Mouse (Mus musculus) layer of hippocampus, adult 8-10 months (tissue): ENCODE measurements around the gene Cntfr. TPM values are rescaled to one million over a fixed set of nuclear protein-coding genes. Genes with fewer than 3 reads are reported as not detected.

Source experiments
- DNase-seq, 2 experiments: peaks; one replicate each; pipeline ENCODE4 v3.0.0; 2022; ENCODE audit warnings: low spot score in 2 of 2
- total RNA-seq, 4 experiments: library from RNA; stranded (reverse); gene quantifications; 2 replicates each; pipeline ENCODE4 v1.2.4; 2022

Gene Cntfr
- total RNA-seq, 4 experiments from 2014 or later = 84.3 to 93.9 (median 90.2) TPM

GRCm38 (mm10) chr4:41653296-41653695, 43.6 kb downstream of the Cntfr start:
- DNase-seq = peak; percentile 42 to 75

DNA sequence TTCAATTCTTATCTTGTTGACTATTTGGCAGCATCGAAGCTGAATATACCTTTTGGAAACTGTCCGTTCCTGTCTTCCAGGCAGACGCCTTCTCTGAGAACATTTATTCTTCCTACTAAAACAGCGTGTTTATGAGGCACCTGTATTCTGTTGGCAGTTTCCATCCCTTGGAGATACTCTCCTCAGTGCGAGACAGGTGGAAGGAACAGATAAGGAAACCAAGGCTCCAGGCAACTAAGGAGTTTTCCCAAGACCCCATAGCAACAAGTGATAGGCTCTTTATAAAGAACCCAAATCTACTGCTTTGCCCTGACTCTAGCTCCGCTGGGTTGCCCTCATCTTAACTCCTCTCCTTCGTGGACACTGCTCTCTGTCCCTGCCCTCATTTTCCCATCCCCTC, 48.3 kb downstream of the Cntfr start:
- no peak for DNase-seq

DNA sequence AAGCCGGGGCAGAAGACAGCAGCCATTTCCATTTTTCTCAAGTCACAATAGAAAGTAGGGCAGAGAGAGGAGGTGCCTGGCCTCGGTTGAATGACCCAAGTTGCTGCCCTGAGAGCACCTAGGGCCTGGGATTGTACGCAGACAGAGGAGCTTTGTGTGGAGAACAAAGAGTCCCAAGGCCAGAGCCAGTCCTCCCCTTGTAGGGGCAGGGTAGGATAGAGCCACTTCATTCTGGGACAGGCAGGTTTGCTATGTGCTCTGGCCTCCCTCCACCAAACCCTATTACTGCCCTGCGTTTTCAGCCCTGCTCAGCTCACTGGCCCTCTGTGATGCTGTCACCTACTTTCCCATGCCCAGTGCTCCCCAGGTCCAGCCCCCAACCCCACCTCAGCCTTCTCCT, 48.7 kb downstream of the Cntfr start:
- DNase-seq = peak in 1 of 2 experiments; percentile 40

GRCm38 (mm10) chr4:41645488-41645887, 51.4 kb downstream of the Cntfr start:
- DNase-seq = peak in 1 of 2 experiments; percentile 29

DNA sequence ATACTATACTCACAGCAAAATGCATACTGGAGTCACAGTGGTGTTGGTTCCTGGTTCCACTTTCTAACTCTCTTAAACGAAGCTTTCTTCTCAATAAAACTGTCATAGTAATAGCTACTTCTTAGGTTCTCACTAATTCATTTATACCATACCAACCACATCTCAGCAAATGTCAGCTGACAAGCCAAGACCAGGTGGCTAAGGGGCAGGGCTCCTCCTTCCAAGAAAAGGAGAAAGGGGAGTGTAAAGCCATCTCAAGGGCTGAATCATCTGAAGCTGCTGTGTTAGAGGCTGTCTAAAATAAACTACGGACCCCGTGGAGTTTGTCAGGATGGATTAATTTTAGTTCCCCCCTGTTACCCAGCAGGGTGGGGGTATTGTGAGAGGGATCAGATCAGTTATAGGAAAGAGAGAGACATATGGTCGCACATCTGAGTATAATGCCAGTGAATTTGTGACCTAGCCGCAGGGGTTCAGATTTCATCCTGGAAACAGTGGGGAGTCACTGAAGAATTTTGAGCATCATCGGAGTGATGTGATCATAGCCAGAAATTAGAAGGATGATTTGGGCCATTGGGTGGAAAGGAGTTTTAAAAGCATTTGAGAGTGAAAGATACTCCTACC, 55.6 kb downstream of the Cntfr start:
- DNase-seq = no peak

GRCm38 (mm10) chr4:41639913-41640507, 56.9 kb downstream of the Cntfr start, which contains the start of gene Enho:
Gene Enho (minus strand): TSS chr4:41640324.
- peak; percentile 93 to 94 for DNase-seq

- DNase-seq = no peak
These were observed 57.6 kb downstream of the Cntfr start for GRCm38 (mm10) chr4:41639214-41639841.

DNA sequence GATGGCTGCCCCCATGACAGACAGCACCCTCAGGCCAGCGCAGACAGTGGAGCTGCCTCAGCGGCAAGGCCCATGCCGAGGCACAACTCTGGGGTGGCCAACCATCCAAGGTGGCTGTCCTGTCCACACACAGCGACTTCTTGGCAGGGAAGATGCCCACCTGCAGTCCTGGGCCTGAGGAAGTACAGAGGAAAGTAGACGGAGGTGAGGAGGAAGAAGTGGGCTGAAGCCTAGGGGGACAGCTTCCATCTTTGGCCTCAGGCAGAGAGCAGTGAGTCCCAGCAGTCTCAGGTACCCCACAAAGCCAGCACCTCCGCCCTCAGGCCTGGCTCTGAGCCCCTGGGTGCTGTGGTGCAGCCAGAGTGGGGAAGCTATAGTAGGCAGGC, 58.1 kb downstream of the Cntfr start:
- no peak for DNase-seq

GRCm38 (mm10) chr4:41638186-41638731, 58.6 kb downstream of the Cntfr start:
- no peak for DNase-seq

- DNase-seq = no peak
These were observed 59.8 kb downstream of the Cntfr start for GRCm38 (mm10) chr4:41636882-41637635.

DNA sequence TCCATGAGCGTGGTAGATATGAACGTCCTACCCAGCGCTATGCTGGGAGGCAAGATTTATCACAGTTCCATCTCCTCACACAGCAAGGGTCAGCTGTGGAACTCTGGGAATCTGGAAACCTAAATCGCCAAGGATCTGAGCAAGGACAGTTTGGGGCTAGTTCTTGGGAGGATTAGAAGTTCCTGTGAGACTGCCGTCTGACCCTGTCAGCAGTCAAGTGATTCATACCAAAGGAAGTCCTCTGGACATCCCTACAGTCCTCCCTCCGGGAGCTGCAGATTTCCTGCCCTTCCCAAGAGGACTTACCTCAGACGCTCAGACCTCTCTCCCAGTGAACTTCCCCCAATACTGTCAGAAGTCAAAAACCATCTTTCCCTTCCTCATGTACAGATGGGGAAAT, 60.5 kb downstream of the Cntfr start:
- DNase-seq = no peak

- no peak for DNase-seq
These were observed 61.0 kb downstream of the Cntfr start for GRCm38 (mm10) chr4:41635906-41636305.

DNA sequence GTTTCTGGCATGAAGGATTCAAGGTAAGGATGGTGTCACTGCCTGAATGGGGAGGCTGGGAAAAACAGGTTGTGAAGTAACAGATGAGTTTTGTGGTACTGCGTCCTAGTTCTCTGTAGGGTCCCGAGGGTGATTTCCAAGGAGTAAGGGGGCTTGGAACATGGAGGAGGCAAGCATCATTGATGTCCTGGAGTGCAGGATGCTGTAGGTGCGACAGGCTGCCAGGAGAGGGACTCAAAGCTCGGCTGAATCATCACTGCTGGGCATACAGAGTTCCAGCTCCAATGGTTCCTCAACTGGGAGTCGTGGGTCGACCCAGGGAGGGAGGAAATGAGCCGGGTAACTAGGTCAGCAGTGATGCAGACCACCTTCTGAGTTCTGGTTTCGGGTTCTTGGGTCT, 61.7 kb downstream of the Cntfr start:
- DNase-seq = no peak

- no peak for DNase-seq
These were observed 62.3 kb downstream of the Cntfr start for GRCm38 (mm10) chr4:41634631-41635030.

DNA sequence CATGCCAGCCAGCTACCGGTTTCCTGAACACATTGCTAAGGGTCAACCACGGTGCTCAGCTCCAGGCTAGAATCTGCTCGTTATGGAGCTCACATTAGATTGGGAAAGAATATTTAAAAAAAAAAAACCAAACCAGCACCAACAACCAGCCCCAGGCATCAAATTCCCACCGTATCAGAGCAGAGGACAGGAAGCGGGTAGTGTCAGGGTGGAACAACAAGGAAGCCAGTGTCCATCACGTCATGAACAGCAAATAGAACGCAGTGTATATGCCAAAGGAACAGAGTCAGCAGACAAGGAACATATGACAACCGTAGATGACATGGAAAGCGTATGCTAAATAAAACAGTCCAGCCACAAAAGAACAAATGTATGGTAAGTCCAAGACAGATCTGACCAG, 63.9 kb downstream of the Cntfr start:
- DNase-seq = no peak

GRCm38 (mm10) chr4:41631390-41631789, 65.5 kb downstream of the Cntfr start:
- peak; percentile 38 to 62 for DNase-seq

GRCm38 (mm10) chr4:41630196-41630595, 66.7 kb downstream of the Cntfr start:
- DNase-seq = no peak

DNA sequence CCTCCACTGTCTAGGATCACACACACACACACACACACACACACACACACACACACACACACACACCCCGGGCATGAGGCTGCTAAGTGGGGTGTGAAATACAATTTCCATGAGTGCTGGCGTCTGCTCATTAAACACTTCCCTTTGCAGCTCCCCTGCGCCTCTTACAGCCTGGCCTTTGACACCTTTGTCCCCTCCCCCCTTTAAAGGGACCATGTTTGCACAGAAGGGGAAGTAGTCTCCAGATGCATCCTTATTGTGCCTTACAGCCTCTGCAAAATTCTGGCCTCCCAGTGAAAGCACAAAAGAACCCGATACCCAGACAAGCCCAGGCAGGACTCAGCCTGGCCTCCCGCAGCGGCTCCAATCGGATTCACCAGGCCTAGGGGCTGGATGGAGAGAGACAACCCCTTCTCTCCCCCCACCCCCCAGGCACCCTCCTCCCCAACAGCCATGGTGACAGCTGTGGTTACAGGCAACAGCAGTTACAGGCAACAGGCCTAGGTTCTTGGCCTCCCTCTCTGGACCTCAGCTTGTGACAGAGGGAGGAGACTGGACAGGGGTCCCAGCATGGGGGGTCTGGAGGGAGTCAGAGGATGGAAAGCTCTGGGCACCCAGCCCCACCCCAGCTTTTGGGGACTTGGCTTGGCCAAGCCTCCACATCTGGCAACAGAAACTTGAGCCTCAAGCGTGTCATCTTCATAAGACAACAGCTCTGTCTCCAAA, 68.5 kb downstream of the Cntfr start:
- no peak for DNase-seq

GRCm38 (mm10) chr4:41622071-41622470, 74.8 kb downstream of the Cntfr start:
- DNase-seq = no peak

DNA sequence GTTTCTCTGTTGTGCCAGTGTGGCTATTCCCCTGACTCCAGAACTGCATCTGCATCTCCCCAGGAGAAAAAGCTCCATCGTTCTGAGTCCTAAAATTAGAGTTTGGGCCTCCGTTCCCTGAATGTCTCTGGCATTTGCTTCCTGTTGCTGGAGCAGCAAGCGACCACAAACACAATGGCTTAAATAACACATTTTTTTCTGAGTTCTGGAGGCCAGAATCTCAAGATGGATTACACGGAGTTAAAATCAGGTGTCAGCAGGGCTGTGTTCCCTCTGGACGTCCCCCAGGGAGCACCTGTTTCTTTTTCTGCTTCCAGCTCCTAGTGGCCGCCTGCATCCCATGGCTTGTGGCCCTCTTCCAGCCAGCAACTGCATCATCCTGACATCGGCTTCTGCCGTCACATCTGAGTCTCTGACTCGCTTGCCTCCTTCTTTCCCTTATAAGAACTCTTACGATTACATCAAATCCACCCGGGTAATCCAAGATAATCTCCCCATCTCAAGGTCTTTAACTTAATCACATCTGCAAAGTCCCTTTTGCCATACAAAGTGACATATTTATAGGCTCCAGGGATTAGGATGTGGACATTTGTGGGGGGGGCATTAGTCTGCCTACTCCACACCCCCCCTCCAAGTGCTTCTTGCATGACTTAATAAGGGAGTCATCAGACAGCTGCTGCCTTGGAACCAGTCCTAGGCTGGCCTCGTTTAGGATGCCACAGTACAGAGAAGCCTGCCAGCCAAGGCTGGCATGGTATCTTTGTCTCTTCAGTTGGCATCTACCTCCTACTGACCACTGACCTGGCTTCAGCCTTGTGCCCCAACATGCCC, 77.8 kb downstream of the Cntfr start:
- peak; percentile 64 to 68 for DNase-seq
